Mouse (Mus musculus) kidney, adult 2 months (tissue): Measurements from ENCODE around the gene Fuz.

Source experiments
- CTCF ChIP-seq: fragments of 200-500 bp; conservative IDR thresholded peaks from 2 replicates; pipeline ENCODE4 v1.5.1; 2011; ENCODE audit warnings: low read depth, mild to moderate bottlenecking, control low read depth, low read length, moderate library complexity, mixed read lengths; ENCODE audit not compliant: insufficient read depth, insufficient read length
- POLR2A ChIP-seq: fragments of 200-500 bp; IDR thresholded peaks from one replicate; pipeline ENCODE4 v1.6.1; 2011; ENCODE audit warnings: low read depth, low read length, control low read depth

DNA sequence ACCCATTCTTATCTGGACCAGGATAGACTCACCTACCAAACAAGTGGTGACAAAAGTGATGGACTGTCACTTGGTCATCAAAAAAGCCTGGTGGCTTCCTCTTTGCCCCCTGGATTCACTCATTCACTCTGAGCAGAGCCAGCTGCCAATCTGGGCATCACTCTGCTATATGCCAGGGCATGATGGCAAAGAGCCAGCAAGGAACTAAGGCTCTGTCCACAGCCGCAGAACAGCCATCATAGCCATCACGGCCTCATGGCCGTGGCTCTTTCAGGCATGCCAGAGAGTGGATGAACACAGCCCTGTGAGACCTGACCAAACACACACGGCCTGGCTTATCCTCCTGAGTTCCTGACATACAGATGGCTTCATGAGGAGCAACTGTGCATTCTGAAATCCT lies 5.1 kb upstream of the Fuz start:
- TF ChIP-seq CTCF (no peak), POLR2A (no peak)
